8 mouse cellular contexts compared by ENCODE assay signal in genomic region chr19:42752363-42752931, GRCm38 (mm10). TPM values are rescaled to one million over a fixed set of nuclear protein-coding genes. Genes with fewer than 3 reads are reported as not detected.
DNase-seq lines count a peak whose midpoint lies in the region; ATAC-seq lines count a peak whose summit lies in the region.

Pyroxd2 (minus strand) TSS chr19:42752775.

- H3K4me1 ChIP-seq in hindbrain, embryonic 10.5 days (replicated peaks): peaks cover 60% of the 10 kb centered on the region
- H3K4me1 ChIP-seq in lung, embryonic 15.5 days: peaks cover 41% of the 10 kb centered on the region

- peak within 1 kb of the TSS; percentile 86 for H3K27ac ChIP-seq in hindbrain, embryonic 10.5 days
- H3K27ac ChIP-seq in lung, embryonic 15.5 days: peak within 1 kb of the TSS; percentile 97

- DNase-seq in WW6 (ENCODE audit: low read depth, low spot score): peak; percentile 50
- DNase-seq in cerebellum, postnatal 14 days: peak; percentile 82 to 86
- peak; percentile 58 to 72 for DNase-seq in frontal cortex, postnatal 10 days (ENCODE audit: low spot score in 2 of 2)
- peak; percentile 79 for DNase-seq in hindbrain, embryonic 10.5 days (ENCODE audit: low spot score)
- peak; percentile 66 for DNase-seq in layer of hippocampus, adult 9-11 months
- DNase-seq in ovary, adult 18-20 months (ENCODE audit: low spot score): peak; percentile 83
- DNase-seq in thymus, postnatal 36 days: peak; percentile 16 to 36

- WGBS in hindbrain, embryonic 10.5 days: 5% methylated on average over 22 of the region's 22 CpGs
- 2% methylated on average over 22 of the region's 22 CpGs for WGBS in lung, embryonic 15.5 days

- H3K27me3 ChIP-seq in hindbrain, embryonic 10.5 days (ENCODE audit: insufficient read depth, poor library complexity, severe bottlenecking): peaks cover 25% of the 10 kb centered on the region
- no peaks in the 10 kb centered on the region for H3K27me3 ChIP-seq in lung, embryonic 15.5 days

- ATAC-seq in lung, embryonic 15.5 days (ENCODE audit: borderline replicate concordance, extremely low read depth, low FRiP score, low TSS enrichment): peak; percentile 87

- H3K9me3 ChIP-seq in hindbrain, embryonic 10.5 days: no peaks in the 10 kb centered on the region
- no peaks in the 10 kb centered on the region for H3K9me3 ChIP-seq in lung, embryonic 15.5 days

- peak within 1 kb of the TSS; percentile 49 for H3K4me3 ChIP-seq in hindbrain, embryonic 10.5 days
- peak within 1 kb of the TSS; percentile 43 for H3K4me3 ChIP-seq in lung, embryonic 15.5 days

- peak within 1 kb of the TSS; percentile 51 for H3K9ac ChIP-seq in lung, embryonic 15.5 days

- H3K4me2 ChIP-seq in lung, embryonic 15.5 days: peak within 1 kb of the TSS; percentile 61

- no peaks in the 10 kb centered on the region for H3K36me3 ChIP-seq in hindbrain, embryonic 10.5 days
- no peaks in the 10 kb centered on the region for H3K36me3 ChIP-seq in lung, embryonic 15.5 days

RNA-seq across cellular contexts. Expression of gene Pyroxd2, which starts in this region (rescaled TPM):
- polyA plus RNA-seq in hindbrain, embryonic 10.5 days (2016; fragmentation: Nextera tagmentation; extraction: Ambion mirVana): 0.68 and 1.3 TPM in 2 replicates
- 5.3 and 5.8 TPM in 2 replicates for polyA plus RNA-seq in lung, embryonic 15.5 days (2015; fragmentation: Nextera tagmentation; extraction: Ambion mirVana)

Comparison
In these comparisons a context has a peak if more than half of its experiments do, and no peak if none do; other contexts are left out.
1. Peak in every context shown above with its lines: DNase-seq, ATAC-seq, H3K4me3 ChIP-seq and H3K27ac ChIP-seq.
2. DNase-seq: peak in every context shown above with its lines; median percentile 84 in cerebellum, postnatal 14 days; 83 in ovary, adult 18-20 months; 79 in hindbrain, embryonic 10.5 days; 66 in layer of hippocampus, adult 9-11 months; 65 in frontal cortex, postnatal 10 days; 50 in WW6; 26 in thymus, postnatal 36 days.